Mouse (Mus musculus) midbrain, embryonic 14.5 days (tissue): ENCODE data around the gene Myl3. TPM values are rescaled to one million over a fixed set of nuclear protein-coding genes. Genes with fewer than 3 reads are reported as not detected.

ENCODE experiments used
- ATAC-seq: fragments of 200-750 bp; cut with Nextera tagmentation; 2 replicates; pipeline ENCODE4 v1.8.0; 2017; ENCODE audit warnings: moderate number of reproducible peaks, moderate library complexity; ENCODE audit not compliant: low FRiP score, low TSS enrichment
- DNase-seq: peaks from one replicate; pipeline ENCODE4 v3.0.0-alpha.2; 2015
- H3K27ac ChIP-seq: fragments of 300-500 bp; sonication (generic); replicated peaks from 2 replicates; pipeline ENCODE4 v1.5.1; 2014; ENCODE audit warnings: mild to moderate bottlenecking, low read depth, low read length, moderate library complexity
- H3K27me3 ChIP-seq: fragments of 300-500 bp; sonication (generic); 2 replicates; pipeline ENCODE4 v1.6.1; 2014; ENCODE audit warnings: low read length, control low read depth, mixed read lengths; ENCODE audit not compliant: control insufficient read depth, insufficient read depth
- H3K36me3 ChIP-seq: fragments of 300-500 bp; sonication (generic); 2 replicates; pipeline ENCODE4 v1.6.1; 2014; ENCODE audit warnings: low read length, control low read depth; ENCODE audit not compliant: control insufficient read depth, insufficient read depth
- H3K4me1 ChIP-seq: fragments of 300-500 bp; sonication (generic); 2 replicates; pipeline ENCODE4 v1.6.1; 2014; ENCODE audit warnings: mild to moderate bottlenecking, antibody characterized with exemption, low read length, control low read depth; ENCODE audit not compliant: control insufficient read depth, insufficient read depth
- H3K4me2 ChIP-seq: fragments of 300-500 bp; sonication (generic); 2 replicates; pipeline ENCODE4 v1.6.1; 2014; ENCODE audit warnings: mild to moderate bottlenecking, low read length, moderate library complexity
- H3K4me3 ChIP-seq: fragments of 300-500 bp; sonication (generic); replicated peaks from 2 replicates; pipeline ENCODE4 v1.5.1; 2014; ENCODE audit warnings: low read depth, low read length
- H3K9ac ChIP-seq: fragments of 300-500 bp; sonication (generic); replicated peaks from 2 replicates; pipeline ENCODE4 v1.6.1; 2014; ENCODE audit warnings: mild to moderate bottlenecking, low read length, moderate library complexity
- H3K9me3 ChIP-seq: fragments of 300-500 bp; sonication (generic); 2 replicates; pipeline ENCODE4 v1.6.1; 2016; ENCODE audit warnings: low read length, control low read depth, mixed read lengths; ENCODE audit not compliant: control insufficient read depth
- WGBS: fragments of 180-500 bp; shearing (Covaris S2); extraction: QIAGEN DNeasy Blood & Tissue Kit; methylation state at CpG from one replicate; pipeline ENCODE4 v1.1.7; 2014; 5-methylcytosine and 5-hydroxymethylcytosine counted together
- polyA plus RNA-seq: library from polyadenylated mRNA; unstranded; fragments of >200 nt; fragmentation: Nextera tagmentation; extraction: Ambion mirVana; gene quantifications from 2 replicates; pipeline ENCODE4 v1.2.1, GENCODE M21; 2014

Myl3 gene
- polyA plus RNA-seq: 0.25 TPM in 1 of 2 replicates, not detected in the other

DNA sequence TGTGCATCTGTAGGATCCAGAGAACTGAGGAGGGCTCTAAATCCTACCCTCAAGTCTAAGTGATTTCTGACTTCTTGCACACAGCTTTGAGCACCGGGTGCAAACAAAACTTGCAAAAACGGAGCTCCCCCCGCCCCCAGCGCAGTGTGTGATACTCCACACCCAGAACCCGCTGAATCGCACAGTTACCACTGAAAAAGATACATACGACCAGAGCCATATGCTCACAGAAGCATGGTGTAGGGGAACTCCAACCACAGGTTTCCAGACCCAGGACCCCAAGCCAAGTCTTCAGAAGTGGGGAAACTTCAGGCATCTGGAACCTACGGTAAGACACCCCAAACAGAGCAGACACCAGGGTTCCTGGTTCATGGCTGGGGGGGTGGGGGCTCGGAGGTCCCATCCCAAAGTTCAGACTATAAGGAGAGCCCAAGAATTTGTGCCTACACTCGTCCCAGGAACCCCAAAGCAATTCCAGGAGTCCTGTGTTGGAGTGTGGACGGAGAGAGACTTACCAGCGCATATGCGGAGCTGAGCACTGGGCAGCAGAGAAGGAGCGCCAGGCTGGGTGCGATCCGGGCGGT, at the start of gene Myl3:
Gene Myl3, plus strand, starts transcription at position 151 of the 584 bp plus-strand sequence.
- no peak for DNase-seq
- no peaks in the 10 kb centered on the region for H3K36me3 ChIP-seq
- no peak for ATAC-seq
- H3K9me3 ChIP-seq: no peaks in the 10 kb centered on the region
- no peak within 1 kb of the TSS for H3K27ac ChIP-seq
- WGBS: 2% methylated on average over 17 of the region's 17 CpGs
- peaks cover 6% of the 10 kb centered on the region; the same call in 1 of the 2 replicates for H3K4me1 ChIP-seq
- H3K4me2 ChIP-seq: peak within 1 kb of the TSS; percentile 94
- peak within 1 kb of the TSS; percentile 68 for H3K9ac ChIP-seq
- H3K27me3 ChIP-seq: peaks cover 10% of the 10 kb centered on the region; the same call in 1 of the 2 replicates
- peak within 1 kb of the TSS; percentile 63 for H3K4me3 ChIP-seq

- H3K27me3 ChIP-seq: no peaks in the 10 kb centered on the region
- H3K4me2 ChIP-seq: no peak overlapping the region
- peaks cover 25% of the 10 kb centered on the region for H3K36me3 ChIP-seq
- 91% methylated on average over 4 of the region's 4 CpGs for WGBS
- H3K4me1 ChIP-seq: no peaks in the 10 kb centered on the region
- no peak for ATAC-seq
- DNase-seq: no peak
- no peaks in the 10 kb centered on the region for H3K9me3 ChIP-seq
- H3K4me3 ChIP-seq: no peak overlapping the region
- no peak overlapping the region for H3K9ac ChIP-seq
- no peak overlapping the region for H3K27ac ChIP-seq
Observed at GRCm38 (mm10) chr9:110695165-110695755, 46.4 kb upstream of the Myl3 start.

GRCm38 (mm10) chr9:110696427-110696826, 45.2 kb upstream of the Myl3 start:
- Histone ChIP-seq H3K4me3 (no peak overlapping the region), H3K9me3 (no peaks in the 10 kb centered on the region), H3K27ac (no peak overlapping the region), H3K27me3 (no peaks in the 10 kb centered on the region), H3K4me1 (no peaks in the 10 kb centered on the region), H3K36me3 (peaks cover 25% of the 10 kb centered on the region), H3K9ac (no peak overlapping the region), H3K4me2 (no peak overlapping the region)
- WGBS: 94% methylated on average over 5 of the region's 5 CpGs
- DNase-seq (no peak), ATAC-seq (no peak)

GRCm38 (mm10) chr9:110697465-110697864, 44.2 kb upstream of the Myl3 start:
- Histone ChIP-seq H3K9ac (no peak overlapping the region), H3K4me2 (no peak overlapping the region), H3K9me3 (no peaks in the 10 kb centered on the region), H3K36me3 (peaks cover 25% of the 10 kb centered on the region), H3K27me3 (no peaks in the 10 kb centered on the region), H3K4me3 (no peak overlapping the region), H3K4me1 (no peaks in the 10 kb centered on the region), H3K27ac (no peak overlapping the region)
- ATAC-seq (no peak), DNase-seq (no peak)
- 81% methylated on average over 3 of the region's 3 CpGs for WGBS

- Histone ChIP-seq H3K4me3 (no peak overlapping the region), H3K27me3 (no peaks in the 10 kb centered on the region), H3K4me2 (no peak overlapping the region), H3K36me3 (peaks cover 18% of the 10 kb centered on the region), H3K27ac (no peak overlapping the region), H3K9ac (no peak overlapping the region), H3K9me3 (no peaks in the 10 kb centered on the region), H3K4me1 (no peaks in the 10 kb centered on the region)
- DNase-seq: no peak
- no peak for ATAC-seq
- 94% methylated on average over 3 of the region's 3 CpGs for WGBS
Observed at GRCm38 (mm10) chr9:110699574-110699973, 42.1 kb upstream of the Myl3 start.

DNA sequence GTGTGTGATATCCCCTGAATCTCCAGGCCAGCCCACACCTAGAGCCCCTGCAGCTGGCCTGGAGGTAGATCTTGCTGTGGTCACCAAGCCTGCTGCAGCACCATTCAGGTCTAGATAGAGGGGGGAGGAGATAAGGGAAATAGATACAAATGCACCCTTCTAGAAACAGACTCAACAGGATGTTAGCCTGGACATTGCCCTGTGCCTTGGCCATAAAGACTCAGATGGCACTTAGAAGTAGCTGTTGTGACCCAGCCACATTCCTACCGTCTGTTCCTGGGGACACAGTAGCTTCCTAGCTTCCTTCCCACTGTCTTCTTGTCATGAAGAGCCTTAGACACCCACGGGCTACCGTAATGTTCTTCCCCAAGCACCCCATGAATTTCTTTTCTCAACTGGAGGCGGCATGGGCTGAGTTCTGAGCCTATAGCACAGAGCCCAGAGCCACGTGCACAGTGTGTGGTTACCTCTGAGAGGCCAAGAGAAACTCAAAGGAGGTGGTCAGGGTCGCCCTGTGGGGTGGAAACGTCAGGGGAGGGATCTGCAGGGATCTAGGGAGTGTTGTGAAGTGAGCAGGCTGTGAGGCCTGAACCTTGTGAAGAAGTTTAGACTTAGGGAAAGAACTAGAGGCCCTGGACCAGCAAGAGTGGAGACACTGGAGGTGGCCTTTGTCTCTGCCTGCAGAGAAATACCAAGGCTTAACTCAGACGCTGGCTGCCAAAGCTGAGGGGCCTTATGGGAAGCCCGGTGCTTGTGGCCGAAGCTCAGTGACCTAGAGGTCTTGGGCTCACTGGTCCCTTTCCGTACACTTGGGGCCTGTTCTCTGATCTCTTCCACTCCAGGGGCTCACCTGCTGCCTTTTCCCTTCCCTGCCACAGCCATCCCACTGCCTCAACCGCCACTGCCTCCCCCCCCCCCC, 40.3 kb upstream of the Myl3 start:
- DNase-seq (no peak), ATAC-seq (no peak)
- Histone ChIP-seq H3K27ac (no peak overlapping the region), H3K4me2 (no peak overlapping the region), H3K4me3 (no peak overlapping the region), H3K9me3 (no peaks in the 10 kb centered on the region), H3K4me1 (no peaks in the 10 kb centered on the region), H3K27me3 (no peaks in the 10 kb centered on the region), H3K36me3 (peaks cover 7% of the 10 kb centered on the region), H3K9ac (no peak overlapping the region)
- WGBS: 76% methylated on average over 11 of the region's 12 CpGs

DNA sequence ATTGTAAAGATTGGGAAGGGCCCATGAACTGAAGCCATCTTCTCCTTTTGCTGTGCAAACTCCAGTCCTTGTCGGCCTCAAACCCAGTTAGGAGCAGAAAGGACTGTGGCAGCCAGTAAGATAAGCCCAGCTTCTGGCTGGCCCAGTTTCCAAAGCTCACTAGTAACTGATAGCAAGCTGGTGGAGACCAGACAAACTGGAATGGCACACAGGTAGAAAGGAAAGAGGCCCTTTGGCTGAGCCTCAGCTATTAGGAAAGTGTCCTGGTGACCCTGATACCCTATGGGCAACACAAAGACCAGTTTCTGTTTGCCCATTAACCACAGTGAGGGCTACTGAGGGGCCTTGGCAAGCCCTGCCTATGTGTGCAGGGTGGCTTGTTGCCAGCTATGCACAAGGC, 38.8 kb upstream of the Myl3 start:
- Histone ChIP-seq H3K27ac (no peak overlapping the region), H3K4me3 (no peak overlapping the region), H3K4me2 (no peak overlapping the region), H3K36me3 (peaks cover 4% of the 10 kb centered on the region; the same call in 1 of the 2 replicates), H3K27me3 (no peaks in the 10 kb centered on the region), H3K9me3 (no peaks in the 10 kb centered on the region), H3K4me1 (no peaks in the 10 kb centered on the region), H3K9ac (no peak overlapping the region)
- WGBS: 89% methylated on average over 1 of the region's 1 CpGs
- ATAC-seq (no peak), DNase-seq (peak; percentile 13)

GRCm38 (mm10) chr9:110703951-110704350, 37.7 kb upstream of the Myl3 start:
- Histone ChIP-seq H3K4me2 (no peak overlapping the region), H3K27ac (no peak overlapping the region), H3K27me3 (no peaks in the 10 kb centered on the region), H3K4me1 (no peaks in the 10 kb centered on the region), H3K9me3 (no peaks in the 10 kb centered on the region), H3K9ac (no peak overlapping the region), H3K36me3 (peaks cover 4% of the 10 kb centered on the region; the same call in 1 of the 2 replicates), H3K4me3 (no peak overlapping the region)
- WGBS: 91% methylated on average over 6 of the region's 6 CpGs
- ATAC-seq: no peak
- DNase-seq: no peak
